Mouse (Mus musculus) left cerebral cortex, adult 8-10 months (tissue): ENCODE data around the gene Atp1a2. TPM values are rescaled to one million over a fixed set of nuclear protein-coding genes. Genes with fewer than 3 reads are reported as not detected.

ENCODE experiments used
- DNase-seq, 2 experiments: peaks; one replicate each; pipeline ENCODE4 v3.0.0; 2022; ENCODE audit warnings: low spot score in 2 of 2
- total RNA-seq, 4 experiments: library from RNA; stranded (reverse); gene quantifications; 2 replicates each; pipeline ENCODE4 v1.2.4; 2022

The Atp1a2 gene
- total RNA-seq, 4 experiments from 2014 or later = 623 to 677 (median 661) TPM

DNA sequence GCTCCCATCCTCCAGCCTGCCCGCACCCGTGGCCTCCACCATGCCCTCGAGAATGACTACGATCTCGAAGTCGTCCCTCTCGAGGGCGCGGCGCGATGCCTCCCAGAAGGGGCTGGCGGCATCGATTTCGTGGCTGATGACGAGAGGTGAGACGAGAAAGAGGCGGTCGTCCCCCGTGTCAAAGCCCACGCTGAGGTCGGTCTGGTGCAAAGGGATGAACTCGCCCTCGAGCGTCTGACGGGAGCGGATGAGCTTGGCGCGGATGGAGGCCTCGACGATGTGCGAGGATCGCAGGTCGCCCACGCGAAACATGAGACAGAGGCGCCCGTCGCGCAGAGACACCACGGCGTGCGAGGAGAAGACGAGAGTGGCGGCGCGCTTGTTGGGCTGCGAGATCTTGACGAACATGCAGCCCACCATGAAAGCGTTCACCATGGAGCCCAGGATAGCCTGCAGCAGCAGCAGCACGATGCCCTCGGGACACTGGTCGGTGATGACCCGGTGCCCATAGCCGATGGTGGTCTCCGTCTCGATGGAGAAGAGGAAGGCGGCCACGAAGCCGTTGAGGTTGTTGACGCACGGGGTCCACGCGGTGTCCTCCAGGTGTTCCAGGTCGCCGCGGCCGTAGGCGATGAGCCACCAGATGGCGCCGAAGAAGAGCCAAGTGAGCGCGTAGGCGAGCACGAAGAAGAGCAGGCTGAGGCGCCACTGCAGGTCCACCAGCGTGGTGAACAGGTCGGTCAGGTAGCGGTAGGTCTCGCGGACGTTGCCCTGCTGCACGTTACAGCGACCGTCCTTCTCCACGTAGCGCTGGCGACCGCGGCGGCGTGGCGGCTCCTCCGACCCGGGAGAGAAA is 28.0 kb upstream of the Atp1a2 start:
- peak in 1 of 2 experiments; percentile 74 for DNase-seq

- DNase-seq = peak in 1 of 2 experiments; percentile 76
Observed at GRCm38 (mm10) chr1:172324725-172325124, 26.9 kb upstream of the Atp1a2 start.

DNA sequence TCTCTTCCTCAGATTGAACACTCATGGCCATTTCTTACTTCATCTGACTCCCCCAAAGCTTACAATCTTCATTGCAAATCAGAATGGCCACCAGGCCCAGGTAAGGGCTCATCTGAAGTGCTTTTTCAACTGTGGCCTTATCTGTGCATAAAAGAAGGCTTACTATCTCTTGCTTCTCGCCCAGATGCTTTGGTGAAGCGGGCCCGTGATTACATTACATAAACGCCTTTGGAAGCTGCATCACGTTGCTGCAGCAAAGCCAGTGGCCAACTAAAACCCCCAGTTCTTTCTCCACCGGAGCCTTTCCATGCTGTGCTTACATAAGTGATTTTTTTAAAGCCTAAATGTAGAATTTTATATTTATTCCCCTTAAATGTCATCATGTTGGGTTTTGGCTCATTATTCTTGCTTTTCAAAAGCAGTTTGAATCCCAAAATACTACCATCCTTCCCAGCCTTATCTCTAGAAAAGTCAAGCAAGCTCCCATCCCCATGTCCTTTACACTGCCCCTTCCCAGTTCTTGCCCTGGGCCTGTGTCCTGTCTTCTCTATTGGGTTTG is 26.0 kb upstream of the Atp1a2 start:
- peak in 1 of 2 experiments; percentile 89 for DNase-seq

DNA sequence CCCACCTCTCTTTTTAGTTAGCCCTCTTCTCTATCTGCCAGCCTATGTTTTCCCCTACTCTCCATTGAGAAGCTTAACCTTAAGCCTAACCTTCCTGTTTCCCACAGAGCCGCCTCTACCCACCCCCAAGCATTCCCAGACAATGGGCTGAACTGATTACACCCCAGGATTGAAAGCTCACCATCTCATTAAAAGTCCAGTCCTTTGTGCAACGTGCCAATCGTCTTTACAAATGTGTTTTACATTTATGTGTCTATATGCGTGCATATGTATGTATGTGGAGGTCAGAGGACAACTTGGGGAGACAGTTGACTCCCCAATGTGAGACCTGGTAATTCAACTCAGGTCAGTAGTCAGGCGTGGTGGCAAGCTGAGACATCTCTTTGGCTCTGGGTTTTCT is 25.4 kb upstream of the Atp1a2 start:
- no peak for DNase-seq

GRCm38 (mm10) chr1:172322725-172323124 is 24.9 kb upstream of the Atp1a2 start:
- DNase-seq = peak in 1 of 2 experiments; percentile 67

GRCm38 (mm10) chr1:172319921-172320411 is 22.1 kb upstream of the Atp1a2 start:
- DNase-seq = peak in 1 of 2 experiments; percentile 80

- DNase-seq = no peak
Observed at GRCm38 (mm10) chr1:172319346-172319745, 21.5 kb upstream of the Atp1a2 start.

GRCm38 (mm10) chr1:172318424-172319035 is 20.7 kb upstream of the Atp1a2 start:
- DNase-seq = no peak

GRCm38 (mm10) chr1:172317946-172318345 is 20.1 kb upstream of the Atp1a2 start:
- no peak for DNase-seq

DNA sequence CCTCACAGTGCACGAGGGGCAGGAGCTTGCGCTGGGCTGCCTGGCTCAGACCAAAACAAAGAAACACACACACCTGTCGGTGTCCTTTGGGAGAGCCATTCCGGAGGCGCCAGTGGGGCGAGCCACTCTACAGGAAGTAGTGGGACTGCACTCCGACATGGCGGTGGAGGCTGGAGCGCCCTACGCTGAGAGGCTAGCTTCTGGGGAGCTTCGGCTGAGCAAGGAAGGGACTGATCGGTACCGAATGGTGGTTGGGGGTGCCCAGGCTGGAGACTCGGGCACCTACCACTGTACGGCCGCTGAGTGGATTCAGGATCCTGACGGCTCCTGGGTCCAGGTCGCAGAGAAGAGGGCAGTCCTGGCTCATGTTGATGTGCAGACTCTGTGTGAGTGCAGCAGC is 19.6 kb upstream of the Atp1a2 start:
- DNase-seq = no peak

GRCm38 (mm10) chr1:172314911-172315310 is 17.0 kb upstream of the Atp1a2 start:
- no peak for DNase-seq

- no peak for DNase-seq
Observed at GRCm38 (mm10) chr1:172313613-172314411, 15.9 kb upstream of the Atp1a2 start.

DNA sequence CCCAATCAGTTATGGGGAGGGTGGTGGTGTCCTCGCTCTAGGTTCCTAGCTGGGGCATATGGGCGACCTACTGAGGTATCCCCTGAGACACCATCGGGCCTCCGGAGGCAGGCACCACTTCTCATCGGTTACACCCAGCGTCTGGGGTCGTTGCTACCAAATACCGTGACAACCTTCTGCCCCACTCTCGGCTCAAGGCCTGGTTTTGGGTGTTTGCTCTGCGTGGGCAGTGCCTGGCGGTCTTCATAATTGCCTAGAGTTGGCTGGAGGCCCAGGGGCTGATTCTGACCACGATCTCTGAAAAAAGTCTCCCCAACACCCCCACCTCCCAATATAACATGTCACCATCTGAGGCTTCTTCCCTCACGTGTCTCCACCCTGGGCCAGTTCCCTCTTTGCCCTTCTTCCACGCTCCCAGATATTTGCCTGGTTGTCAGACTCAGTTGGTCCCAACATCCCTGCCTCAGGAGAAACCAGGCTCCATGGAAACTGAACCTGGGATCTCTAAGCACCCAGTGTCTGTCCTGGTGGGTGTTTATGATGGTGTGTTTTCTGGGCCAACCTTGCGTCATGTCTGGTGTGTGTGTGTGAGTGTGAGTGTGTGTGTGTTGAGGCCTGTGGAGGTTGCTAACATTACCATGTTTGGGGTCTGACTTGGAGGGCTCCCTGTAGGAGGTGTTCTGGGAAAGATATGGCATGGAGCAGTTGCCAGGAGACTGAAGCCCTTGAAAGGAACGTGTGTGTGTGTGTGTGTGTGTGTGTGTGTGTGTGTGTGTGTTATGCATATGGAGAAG is 15.1 kb upstream of the Atp1a2 start:
- peak in 1 of 2 experiments; percentile 85 for DNase-seq

- peak in 1 of 2 experiments; percentile 79 for DNase-seq
Observed at GRCm38 (mm10) chr1:172311921-172312767, 14.3 kb upstream of the Atp1a2 start.

GRCm38 (mm10) chr1:172311248-172311906 is 13.5 kb upstream of the Atp1a2 start:
- DNase-seq = no peak

GRCm38 (mm10) chr1:172309699-172310398 is 12.0 kb upstream of the Atp1a2 start:
- DNase-seq = peak; percentile 87 to 92

DNA sequence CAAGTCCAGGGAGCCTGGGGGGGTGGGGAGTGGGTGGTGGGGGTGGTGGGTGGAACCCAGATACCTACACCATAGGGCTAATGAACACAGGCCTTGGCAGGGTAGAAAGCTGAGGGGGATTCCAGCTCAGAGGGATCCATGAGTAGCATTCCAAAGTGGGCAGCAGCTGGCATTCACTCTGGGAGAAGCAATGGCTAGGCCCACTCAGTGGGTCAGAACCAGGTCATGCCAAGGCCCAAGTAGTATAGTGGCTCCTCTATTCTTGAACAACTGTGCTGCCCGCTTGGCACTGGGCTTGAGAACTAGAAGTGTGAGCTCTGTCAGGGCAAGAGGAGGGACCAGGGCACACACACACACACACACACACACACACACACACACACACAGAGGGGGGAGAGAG is 10.5 kb upstream of the Atp1a2 start:
- no peak for DNase-seq

GRCm38 (mm10) chr1:172307936-172308335 is 10.1 kb upstream of the Atp1a2 start:
- no peak for DNase-seq
